Mouse (Mus musculus): Measurements from ENCODE around the gene Fam162a. TPM values are rescaled to one million over a fixed set of nuclear protein-coding genes. Genes with fewer than 3 reads are reported as not detected.

The Fam162a gene
- total and polyA plus RNA-seq, 2 experiments from 2014 or later = 126 to 755 TPM

GRCm38 (mm10) chr16:36056416-36056815 lies 15.0 kb downstream of the Fam162a start:
- 76% methylated on average over 11 of the region's 11 CpGs for WGBS
- H3K27ac ChIP-seq (ENCODE audit: low read depth) = peak overlapping the region; percentile 28; the same call in 1 of the 2 replicates

GRCm38 (mm10) chr16:36054920-36055319 lies 16.5 kb downstream of the Fam162a start:
- WGBS = 94% methylated on average over 8 of the region's 8 CpGs
- TF ChIP-seq EP300 (IDR thresholded peaks at IDR 0.05; ENCODE audit: low read depth) = no peak
- no peak for TF ChIP-seq CTCF (IDR thresholded peaks at IDR 0.05; ENCODE audit: low read depth)
- H3K4me1 ChIP-seq (ENCODE audit: control insufficient read depth, insufficient read depth) = peaks cover 41% of the 10 kb centered on the region

More at GRCm38 (mm10) chr16:36056416-36056815, 15.0 kb downstream of the Fam162a start:
- ATAC-seq (ENCODE audit: insufficient read depth, low read depth) (no peak), DNase-seq (ENCODE audit: low spot score) (no peak)
- Histone ChIP-seq H3K4me3 (ENCODE audit: low read depth, low read length) (no peak overlapping the region), H3K4me1 (ENCODE audit: control insufficient read depth, insufficient read depth) (peaks cover 41% of the 10 kb centered on the region), H3K36me3 (replicated peaks; ENCODE audit: control insufficient read depth, insufficient read depth, low read length) (peaks cover 17% of the 10 kb centered on the region), H3K27me3 (ENCODE audit: control insufficient read depth, insufficient read depth, low read length) (no peaks in the 10 kb centered on the region), H3K9me3 (replicated peaks; ENCODE audit: control insufficient read depth, low read length) (no peaks in the 10 kb centered on the region), H3K9ac (replicated peaks; ENCODE audit: low read depth, low read length) (no peak overlapping the region), H3K4me2 (ENCODE audit: low read depth, low read length) (no peak overlapping the region)
- TF ChIP-seq EP300 (IDR thresholded peaks at IDR 0.05; ENCODE audit: low read depth) (no peak), CTCF (IDR thresholded peaks at IDR 0.05; ENCODE audit: low read depth) (no peak)

GRCm38 (mm10) chr16:36053524-36054275 lies 17.7 kb downstream of the Fam162a start:
- peak overlapping the region; percentile 76 for H3K27ac ChIP-seq (ENCODE audit: low read depth)
- no peak for TF ChIP-seq CTCF (IDR thresholded peaks at IDR 0.05; ENCODE audit: low read depth)
- TF ChIP-seq EP300 (IDR thresholded peaks at IDR 0.05; ENCODE audit: low read depth) = peak; percentile 82; the same call in 1 of the 2 replicates
- ATAC-seq (ENCODE audit: insufficient read depth, low read depth) = peak; percentile 90
- 27% methylated on average over 6 of the region's 6 CpGs for WGBS
- DNase-seq (ENCODE audit: low spot score) = peak; percentile 92
- H3K4me3 ChIP-seq (ENCODE audit: low read depth, low read length) = no peak overlapping the region
- no peak overlapping the region for H3K9ac ChIP-seq (replicated peaks; ENCODE audit: low read depth, low read length)
- no peak overlapping the region for H3K4me2 ChIP-seq (ENCODE audit: low read depth, low read length)
- H3K4me1 ChIP-seq (ENCODE audit: control insufficient read depth, insufficient read depth) = peaks cover 31% of the 10 kb centered on the region
- no peaks in the 10 kb centered on the region for H3K27me3 ChIP-seq (ENCODE audit: control insufficient read depth, insufficient read depth, low read length)
- peaks cover 31% of the 10 kb centered on the region for H3K36me3 ChIP-seq (replicated peaks; ENCODE audit: control insufficient read depth, insufficient read depth, low read length)
- no peaks in the 10 kb centered on the region for H3K9me3 ChIP-seq (replicated peaks; ENCODE audit: control insufficient read depth, low read length)

More at GRCm38 (mm10) chr16:36054920-36055319, 16.5 kb downstream of the Fam162a start:
- peaks cover 18% of the 10 kb centered on the region for H3K36me3 ChIP-seq (replicated peaks; ENCODE audit: control insufficient read depth, insufficient read depth, low read length)
- peak overlapping the region; percentile 76; the same call in 1 of the 2 replicates for H3K27ac ChIP-seq (ENCODE audit: low read depth)
- H3K9ac ChIP-seq (replicated peaks; ENCODE audit: low read depth, low read length) = no peak overlapping the region
- no peak overlapping the region for H3K4me3 ChIP-seq (ENCODE audit: low read depth, low read length)
- DNase-seq (ENCODE audit: low spot score) = no peak
- ATAC-seq (ENCODE audit: insufficient read depth, low read depth) = no peak
- H3K27me3 ChIP-seq (ENCODE audit: control insufficient read depth, insufficient read depth, low read length) = no peaks in the 10 kb centered on the region
- H3K4me2 ChIP-seq (ENCODE audit: low read depth, low read length) = no peak overlapping the region
- no peaks in the 10 kb centered on the region for H3K9me3 ChIP-seq (replicated peaks; ENCODE audit: control insufficient read depth, low read length)

- Histone ChIP-seq H3K4me2 (ENCODE audit: low read depth, low read length) (no peak overlapping the region), H3K27ac (ENCODE audit: low read depth) (no peak overlapping the region; the same call in 1 of the 2 replicates), H3K36me3 (replicated peaks; ENCODE audit: control insufficient read depth, insufficient read depth, low read length) (peaks cover 51% of the 10 kb centered on the region), H3K4me3 (ENCODE audit: low read depth, low read length) (no peak overlapping the region), H3K4me1 (ENCODE audit: control insufficient read depth, insufficient read depth) (peaks cover 19% of the 10 kb centered on the region), H3K9ac (replicated peaks; ENCODE audit: low read depth, low read length) (no peak overlapping the region), H3K9me3 (replicated peaks; ENCODE audit: control insufficient read depth, low read length) (no peaks in the 10 kb centered on the region), H3K27me3 (ENCODE audit: control insufficient read depth, insufficient read depth, low read length) (no peaks in the 10 kb centered on the region)
- ATAC-seq (ENCODE audit: insufficient read depth, low read depth) (no peak), DNase-seq (ENCODE audit: low spot score) (no peak)
- 90% methylated on average over 6 of the region's 6 CpGs for WGBS
- TF ChIP-seq CTCF (IDR thresholded peaks at IDR 0.05; ENCODE audit: low read depth) (no peak), EP300 (IDR thresholded peaks at IDR 0.05; ENCODE audit: low read depth) (no peak)
Observed at GRCm38 (mm10) chr16:36051491-36051890, 19.9 kb downstream of the Fam162a start.

- peak; percentile 4 for DNase-seq (ENCODE audit: low spot score)
- Histone ChIP-seq H3K27me3 (ENCODE audit: control insufficient read depth, insufficient read depth, low read length) (no peaks in the 10 kb centered on the region), H3K9me3 (replicated peaks; ENCODE audit: control insufficient read depth, low read length) (no peaks in the 10 kb centered on the region), H3K4me1 (ENCODE audit: control insufficient read depth, insufficient read depth) (peaks cover 5% of the 10 kb centered on the region), H3K9ac (replicated peaks; ENCODE audit: low read depth, low read length) (no peak overlapping the region), H3K4me2 (ENCODE audit: low read depth, low read length) (no peak overlapping the region), H3K27ac (ENCODE audit: low read depth) (no peak overlapping the region), H3K36me3 (replicated peaks; ENCODE audit: control insufficient read depth, insufficient read depth, low read length) (peaks cover 83% of the 10 kb centered on the region), H3K4me3 (ENCODE audit: low read depth, low read length) (no peak overlapping the region)
- 85% methylated on average over 4 of the region's 4 CpGs for WGBS
- TF ChIP-seq EP300 (IDR thresholded peaks at IDR 0.05; ENCODE audit: low read depth) (no peak), CTCF (IDR thresholded peaks at IDR 0.05; ENCODE audit: low read depth) (no peak)
- no peak for ATAC-seq (ENCODE audit: insufficient read depth, low read depth)
Observed at GRCm38 (mm10) chr16:36047538-36047937, 23.9 kb downstream of the Fam162a start.
